Mouse (Mus musculus) telencephalon, adult 2 months (tissue): ENCODE data around the gene Klhl11.

Experiments used
- DNase-seq: peaks from one replicate; pipeline ENCODE4 v3.0.0-alpha.2; 2011; ENCODE audit warnings: low read depth, low spot score

The Klhl11 gene

DNA sequence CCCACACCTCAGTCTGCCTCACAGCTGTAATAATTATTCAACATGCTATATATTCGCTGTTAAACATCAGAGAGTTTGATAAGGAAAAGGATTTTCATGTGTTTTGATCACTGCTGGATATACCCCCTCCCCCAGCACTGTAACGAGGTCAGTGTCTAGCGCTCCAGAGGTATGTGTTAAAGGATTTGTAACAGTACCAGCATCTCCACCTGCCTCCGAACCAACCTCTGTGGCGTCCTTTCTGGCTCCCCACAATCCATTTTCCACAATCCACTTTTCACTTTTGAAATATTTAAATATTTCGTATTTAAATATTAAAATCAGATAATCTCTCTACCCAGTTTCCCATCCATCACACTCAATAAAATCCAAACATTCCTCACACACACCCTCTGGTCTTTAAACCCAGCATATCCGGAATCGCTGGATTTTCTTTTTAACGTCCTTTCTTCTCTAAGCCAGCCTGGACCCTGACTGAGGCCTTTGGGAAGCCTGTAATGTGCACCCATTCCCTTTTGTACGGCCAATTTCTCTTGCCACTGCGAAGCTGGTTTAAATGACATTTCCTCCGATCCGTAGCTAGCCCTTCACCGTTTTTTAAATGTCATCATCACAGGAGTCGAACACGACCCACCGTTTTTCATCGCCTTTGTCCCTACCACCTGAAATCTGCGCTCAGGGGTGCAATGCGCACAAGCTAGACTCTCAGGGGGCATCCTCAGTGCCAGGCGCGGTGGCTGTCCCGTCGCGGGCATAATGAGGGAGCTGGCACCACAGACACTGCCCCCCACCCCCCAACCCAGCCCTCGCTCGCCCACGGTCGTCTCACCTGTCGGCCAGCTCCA is 967 bp downstream of the Klhl11 start:
- no peak for DNase-seq

DNA sequence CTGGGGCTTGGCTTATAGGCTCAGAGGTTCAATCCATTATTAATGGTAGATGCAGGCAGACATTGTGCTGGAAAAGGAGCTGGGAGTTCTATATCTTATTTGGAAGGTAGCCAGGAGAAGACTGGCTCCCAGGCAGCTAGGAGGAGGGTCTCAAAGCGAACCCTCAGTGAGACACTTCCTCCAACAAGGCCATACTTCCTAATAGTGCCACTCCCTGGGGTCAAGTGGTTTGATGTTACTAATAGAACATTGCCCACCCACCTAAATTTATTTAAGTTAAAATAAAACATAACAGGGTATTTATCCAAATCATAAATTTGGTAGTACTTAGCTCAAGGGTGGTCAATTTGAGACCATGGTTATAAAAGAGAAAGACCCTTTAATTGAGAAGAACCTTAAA is 6.7 kb downstream of the Klhl11 start:
- DNase-seq = no peak

DNA sequence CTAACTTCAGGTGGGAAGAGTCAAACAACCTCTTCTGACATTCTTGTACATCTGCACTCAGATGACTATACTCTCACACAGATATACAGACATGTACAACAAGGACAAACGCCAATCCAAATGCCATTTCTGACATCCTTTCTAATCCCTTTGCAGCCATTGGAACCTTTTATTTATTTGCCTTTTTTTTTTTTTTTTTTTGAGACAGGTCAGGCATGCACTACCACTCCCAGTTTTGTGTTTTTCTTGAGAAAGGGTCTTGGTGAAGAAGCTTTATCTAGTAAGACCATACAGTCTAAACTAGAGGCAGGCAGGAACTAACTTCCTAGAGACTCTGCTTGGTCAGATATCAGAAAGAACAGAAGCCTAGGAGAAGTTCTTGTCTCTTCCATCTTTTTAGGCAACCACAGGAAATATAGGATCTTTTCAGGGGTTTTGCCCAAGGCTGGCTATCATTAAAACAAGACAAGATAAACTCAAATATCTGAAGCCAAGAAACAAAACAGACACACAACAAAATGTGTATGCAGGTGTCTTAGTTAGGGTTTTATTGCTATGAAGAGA is 7.2 kb downstream of the Klhl11 start:
- DNase-seq = no peak

DNA sequence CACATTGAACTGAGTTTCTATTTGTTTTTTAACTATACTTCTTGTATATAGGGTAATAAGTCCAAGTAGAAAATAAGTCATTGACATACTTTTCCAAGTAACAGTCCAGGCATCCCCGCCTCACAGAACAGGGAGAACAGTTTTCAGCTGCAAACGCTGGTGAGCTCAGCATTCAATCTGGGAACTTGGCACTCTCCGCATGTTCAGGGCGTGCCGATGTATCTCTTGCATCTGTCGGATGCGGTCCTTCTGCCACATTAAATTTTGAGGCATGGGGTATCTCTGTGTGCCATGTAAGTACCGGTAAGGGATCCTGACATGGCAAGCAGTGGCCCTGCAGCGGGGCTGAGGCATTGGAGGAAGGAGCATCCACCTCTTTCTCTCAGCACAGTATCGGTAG is 9.8 kb downstream of the Klhl11 start:
- DNase-seq = no peak

DNA sequence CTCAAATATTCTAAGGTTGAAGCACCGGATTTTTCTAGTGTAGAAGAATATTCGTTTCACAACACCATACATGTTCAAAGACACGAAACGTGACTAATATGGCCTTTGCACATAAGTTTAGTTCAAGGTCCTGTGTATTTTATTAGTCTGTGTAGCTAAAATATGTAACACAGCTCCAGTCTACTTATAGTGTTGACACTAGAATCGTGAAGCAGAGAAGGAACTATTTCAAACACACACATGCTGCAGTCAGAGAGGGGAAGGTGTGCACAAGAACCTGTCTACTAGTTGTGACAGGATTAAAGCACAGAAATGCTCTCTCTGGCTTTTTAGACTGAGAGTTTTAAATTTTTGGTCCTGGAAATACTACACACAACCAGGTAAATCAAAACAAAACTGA is 14.8 kb downstream of the Klhl11 start:
- DNase-seq = no peak

DNA sequence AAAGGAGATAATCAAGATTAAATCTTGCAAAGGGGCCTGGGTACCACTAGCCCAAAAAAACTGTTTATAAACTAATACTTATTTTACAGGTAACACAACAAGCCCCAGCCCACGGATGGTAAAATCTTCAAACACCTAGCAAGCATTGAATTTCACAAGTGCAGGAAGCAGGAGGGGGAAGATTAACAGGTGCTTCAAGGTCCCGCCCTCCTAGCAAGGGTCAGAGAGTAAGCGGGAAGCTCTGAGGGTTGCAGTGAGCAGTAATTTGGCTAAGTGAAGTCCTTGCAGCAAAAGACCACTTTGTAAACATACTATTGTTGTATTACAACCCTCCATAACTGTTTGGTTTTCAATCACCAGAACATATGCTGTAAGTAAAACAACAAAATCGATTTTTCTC is 15.3 kb downstream of the Klhl11 start:
- DNase-seq = no peak

DNA sequence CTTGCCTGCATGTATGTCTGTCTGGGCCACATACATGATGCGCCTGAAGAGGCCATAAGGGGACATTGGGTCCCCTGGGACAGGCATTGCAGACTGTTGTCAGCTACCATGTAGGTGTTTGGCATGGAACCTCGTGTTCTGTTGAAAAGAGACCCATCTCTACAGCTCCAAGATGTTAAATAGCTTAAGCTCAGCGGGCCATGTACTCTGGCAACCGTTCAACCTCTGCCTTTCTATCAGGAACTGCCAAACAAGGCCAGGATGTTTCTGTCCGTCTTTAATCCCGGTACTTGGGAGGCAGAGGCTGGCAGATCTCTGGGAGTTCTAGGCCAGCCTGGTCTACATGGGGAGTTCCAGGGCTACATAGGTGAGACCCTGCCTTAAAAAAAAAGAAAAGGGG is 29.9 kb downstream of the Klhl11 start:
- no peak for DNase-seq

DNA sequence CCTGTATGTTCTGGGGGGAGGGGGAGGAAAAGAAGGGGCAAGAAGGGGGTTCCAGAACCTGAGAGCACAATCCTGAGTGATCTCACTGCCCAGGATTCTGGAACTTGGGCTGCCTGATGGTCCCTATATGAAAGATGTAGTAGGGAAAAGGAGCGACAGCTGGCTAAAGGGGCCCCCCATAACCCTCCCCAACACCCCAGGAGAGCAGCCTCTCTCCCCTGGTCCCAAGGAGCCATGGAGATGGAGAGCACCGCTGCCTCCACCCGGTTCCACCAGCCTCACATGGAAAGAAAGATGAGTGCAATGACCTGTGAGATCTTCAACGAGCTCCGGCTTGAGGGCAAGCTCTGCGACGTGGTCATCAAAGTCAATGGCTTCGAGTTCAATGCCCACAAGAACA is 30.7 kb downstream of the Klhl11 start, which contains the start of the genes Nt5c3b and Klhl10:
TSS of gene Nt5c3b (minus strand) at position 12 of the 400 bp plus-strand sequence.
TSS of gene Klhl10 (plus strand) at position 121 of the 400 bp plus-strand sequence.
- no peak for DNase-seq

DNA sequence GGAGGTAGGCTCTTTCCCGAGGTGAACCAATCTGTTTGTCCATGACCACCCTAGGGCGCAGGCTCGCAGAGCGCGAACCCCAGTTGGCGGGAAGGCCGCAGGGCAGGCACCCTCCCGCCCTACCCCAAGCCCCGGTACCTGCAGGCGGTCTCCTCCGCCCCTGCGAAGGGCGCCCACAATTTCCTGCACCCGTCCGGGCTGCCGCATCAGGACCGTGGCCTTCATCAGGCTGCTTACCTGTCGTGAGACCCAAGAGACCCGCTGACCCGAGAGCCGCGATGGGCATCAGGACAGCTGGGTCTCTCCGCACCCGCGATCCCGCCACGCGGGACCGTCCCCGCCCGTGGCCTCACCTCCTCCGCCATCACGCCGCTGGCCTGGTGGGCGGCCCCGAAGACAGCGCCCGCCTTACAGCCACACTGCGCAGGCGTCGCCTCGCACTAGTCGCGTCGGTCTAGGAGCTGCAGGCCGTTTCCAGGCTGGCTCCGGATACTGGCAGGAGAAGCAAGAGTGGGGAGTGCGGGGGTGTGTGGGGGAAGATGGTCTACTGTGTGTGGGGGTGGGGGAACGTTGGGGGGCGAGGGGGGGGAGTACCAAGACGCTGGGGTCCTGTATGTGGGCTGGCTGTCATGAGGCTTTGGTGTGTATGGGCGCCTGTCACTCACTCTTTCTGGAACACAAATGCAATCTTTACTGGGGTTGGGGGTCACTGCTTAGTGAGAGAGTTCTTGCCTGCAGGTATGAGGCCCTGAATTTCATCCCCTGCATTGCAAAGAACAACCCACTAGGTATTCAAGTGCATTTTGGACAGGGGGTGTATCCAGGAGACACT is 31.6 kb downstream of the Klhl11 start:
- peak; percentile 67 for DNase-seq

DNA sequence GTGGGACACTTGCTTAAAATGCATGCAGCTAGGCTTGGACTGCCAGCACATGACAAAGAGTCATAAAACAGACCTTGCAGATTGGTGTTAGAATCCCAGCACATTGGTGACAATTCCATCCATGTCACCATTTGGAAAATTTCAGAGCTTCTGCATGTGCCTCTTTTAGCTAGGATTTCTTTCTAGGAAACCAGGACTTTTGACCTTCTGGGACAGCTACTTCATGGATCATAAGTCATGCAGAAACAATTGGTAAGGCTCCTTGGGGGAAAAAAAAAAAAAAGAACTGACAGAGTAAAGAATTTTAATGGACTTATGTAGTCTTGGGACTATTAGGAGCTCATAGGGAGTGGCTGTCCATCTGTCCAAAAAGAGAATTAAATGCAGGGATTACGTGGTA is 34.6 kb downstream of the Klhl11 start:
- DNase-seq = no peak

DNA sequence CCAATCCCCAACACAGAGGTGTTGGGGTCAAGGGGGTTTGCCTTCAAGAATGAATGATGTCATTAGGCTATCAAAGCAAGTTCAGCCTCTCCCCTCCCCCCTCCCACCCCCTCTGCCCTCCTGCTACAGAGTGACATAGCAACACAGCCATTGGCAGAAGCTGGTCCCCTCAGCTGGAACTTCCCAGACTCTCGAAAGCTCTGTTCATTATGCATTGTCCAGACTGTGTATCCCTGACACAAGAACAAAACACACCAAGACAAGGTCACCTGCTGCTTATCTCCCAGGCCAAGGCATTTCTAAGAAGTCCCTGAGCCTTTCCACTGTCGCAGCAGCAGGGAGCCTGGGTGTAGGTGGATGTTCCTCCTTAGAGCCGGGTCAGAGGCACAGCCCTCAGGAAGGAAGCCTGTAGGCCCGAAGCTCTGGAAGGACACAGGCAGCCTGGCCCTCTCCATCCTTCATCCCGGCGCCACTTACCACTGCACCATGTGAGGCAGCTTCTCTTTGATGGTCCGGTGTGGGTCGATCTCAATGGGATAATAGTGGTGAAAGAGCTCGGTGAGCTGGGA is 36.8 kb downstream of the Klhl11 start:
- DNase-seq = no peak

DNA sequence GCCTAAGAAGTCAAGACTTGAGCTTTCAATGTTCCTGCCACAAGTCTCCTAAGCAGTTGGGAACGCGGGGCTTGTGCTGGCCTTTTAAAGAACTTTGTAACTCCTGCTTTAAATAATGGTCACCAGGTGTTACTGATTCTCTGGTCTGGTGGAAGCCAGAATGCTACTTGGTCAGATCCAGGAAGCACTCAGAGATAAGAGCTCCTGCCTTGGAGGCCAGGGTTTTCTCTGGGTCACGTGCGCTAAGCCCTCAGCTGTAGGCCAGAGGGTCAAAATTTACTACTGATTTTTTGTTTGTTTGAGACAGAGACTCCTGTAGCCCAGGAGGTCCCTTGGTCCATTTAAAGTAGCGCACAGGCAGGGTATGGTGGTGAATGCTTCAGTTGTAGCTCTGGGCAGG is 40.5 kb downstream of the Klhl11 start:
- DNase-seq = no peak

DNA sequence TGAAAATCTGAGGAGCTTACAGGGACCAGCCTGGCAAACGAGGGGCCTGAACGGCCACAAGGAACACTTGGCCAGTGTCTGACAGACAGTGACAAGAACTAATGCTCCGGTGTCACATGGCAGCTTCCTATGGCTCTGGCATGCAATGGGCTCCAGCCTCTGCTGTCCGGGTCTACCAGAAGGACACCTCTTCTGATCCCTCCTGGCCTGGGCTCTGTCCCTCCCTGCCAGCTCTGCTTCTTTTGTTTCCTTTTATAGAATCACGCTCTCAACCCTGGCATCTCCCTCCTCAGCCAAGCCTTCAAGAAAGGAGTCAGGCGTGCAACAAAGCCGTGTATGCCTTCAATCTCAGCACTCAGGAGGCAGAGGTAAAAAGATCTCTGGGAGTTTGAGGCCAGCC is 42.5 kb downstream of the Klhl11 start:
- no peak for DNase-seq

DNA sequence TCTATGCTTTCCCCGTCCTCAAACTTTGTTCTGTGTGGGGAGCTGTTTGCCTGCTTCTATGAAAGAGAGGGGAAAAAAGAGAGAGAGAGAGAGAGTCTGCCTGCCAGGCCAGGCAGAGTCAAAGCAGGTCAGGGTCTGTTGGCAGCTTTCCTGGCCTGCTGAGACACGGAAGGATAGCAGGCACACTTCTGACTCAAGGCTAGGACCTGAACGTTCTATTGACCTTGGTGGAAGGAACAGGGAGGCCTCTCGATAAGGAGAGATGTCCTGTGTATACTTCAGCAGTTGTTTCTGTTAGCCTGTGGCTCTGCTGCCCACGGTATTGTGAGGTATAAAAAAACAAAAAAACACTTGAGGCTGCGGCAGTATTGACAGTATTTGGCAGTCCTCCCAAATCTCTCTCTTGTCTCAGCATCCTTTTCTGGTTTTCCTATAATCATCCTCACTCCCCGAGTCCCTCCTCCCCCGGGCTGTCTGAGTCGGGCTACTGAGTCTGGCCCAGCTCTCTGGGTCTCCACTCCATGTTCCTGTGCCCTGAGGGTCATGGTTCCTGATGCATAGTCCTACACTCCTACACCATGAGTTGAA is 43.8 kb downstream of the Klhl11 start:
- DNase-seq = no peak

DNA sequence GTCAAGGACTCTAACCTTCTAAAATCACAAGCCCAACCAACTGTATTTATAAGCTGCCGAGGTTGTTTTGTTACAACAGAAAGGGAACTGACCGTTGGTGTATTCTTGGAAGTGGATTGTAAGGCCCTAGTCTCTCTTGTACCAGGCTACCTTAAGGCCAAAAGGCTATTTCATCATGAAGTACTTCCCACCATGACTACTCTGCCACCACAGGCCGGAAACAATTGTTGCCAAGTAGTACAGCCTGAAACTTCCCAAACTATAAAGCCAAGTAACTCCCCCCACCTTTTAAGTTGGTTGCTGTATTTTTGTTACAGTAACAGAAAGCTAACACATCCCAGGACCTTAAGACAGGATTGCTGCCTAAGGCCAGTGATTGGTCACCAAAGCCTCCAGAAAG is 45.7 kb downstream of the Klhl11 start:
- DNase-seq = no peak

DNA sequence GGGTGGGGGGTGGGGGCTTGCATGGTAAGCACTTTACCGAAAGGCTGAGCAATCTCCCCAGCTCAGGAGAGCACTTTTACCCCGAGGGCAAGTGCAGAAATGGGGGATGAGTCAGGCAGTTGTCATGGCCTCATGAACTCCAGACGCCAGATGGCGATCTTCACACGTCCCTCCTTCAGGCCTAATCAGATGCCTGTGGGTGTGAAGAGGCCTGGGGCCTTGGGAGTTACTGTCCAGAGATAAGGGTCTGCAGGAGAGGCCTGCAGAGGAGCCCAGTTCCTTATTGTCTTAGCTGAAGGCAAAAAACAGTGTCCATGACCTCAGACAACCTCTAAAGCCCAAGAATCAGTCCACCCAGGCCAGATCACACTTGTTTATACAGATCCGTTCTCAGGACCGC is 46.7 kb downstream of the Klhl11 start:
- DNase-seq = no peak

DNA sequence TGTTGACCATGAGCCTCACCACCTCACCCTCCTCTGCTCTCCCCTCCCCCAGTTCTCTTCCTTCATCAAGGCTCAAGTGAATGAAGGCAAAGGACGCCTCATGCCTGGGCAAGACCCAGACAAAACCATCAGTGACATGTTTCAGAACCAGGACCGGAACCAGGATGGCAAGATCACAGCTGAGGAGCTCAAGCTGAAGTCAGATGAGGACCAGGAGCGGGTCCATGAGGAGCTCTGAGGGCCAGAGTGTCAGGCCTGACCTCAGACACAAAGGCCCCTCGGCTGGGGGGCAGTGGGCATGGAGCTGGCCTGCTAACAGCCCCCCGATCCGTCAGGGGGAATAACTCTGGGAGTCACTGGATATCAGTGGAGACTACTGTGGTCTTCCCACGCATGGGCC is 48.7 kb downstream of the Klhl11 start:
- DNase-seq = no peak

DNA sequence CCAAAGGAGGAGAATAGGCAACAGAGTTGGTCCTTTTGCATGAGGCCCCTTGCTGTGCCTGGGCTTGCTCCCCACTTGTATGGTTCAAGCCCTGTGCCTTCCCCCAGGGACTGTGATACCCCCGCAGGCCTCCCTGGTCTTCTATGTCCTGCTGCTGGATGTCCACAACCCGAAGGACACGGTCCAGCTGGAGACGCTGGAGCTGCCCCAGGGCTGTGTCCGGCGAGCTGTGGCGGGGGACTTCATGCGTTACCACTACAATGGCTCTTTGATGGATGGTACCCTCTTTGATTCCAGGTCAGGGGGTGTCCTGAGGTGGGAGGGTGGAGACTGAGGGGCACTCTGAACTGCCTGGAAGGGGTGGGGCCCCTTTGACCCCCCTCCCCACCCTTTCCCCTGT is 51.0 kb downstream of the Klhl11 start:
- no peak for DNase-seq

DNA sequence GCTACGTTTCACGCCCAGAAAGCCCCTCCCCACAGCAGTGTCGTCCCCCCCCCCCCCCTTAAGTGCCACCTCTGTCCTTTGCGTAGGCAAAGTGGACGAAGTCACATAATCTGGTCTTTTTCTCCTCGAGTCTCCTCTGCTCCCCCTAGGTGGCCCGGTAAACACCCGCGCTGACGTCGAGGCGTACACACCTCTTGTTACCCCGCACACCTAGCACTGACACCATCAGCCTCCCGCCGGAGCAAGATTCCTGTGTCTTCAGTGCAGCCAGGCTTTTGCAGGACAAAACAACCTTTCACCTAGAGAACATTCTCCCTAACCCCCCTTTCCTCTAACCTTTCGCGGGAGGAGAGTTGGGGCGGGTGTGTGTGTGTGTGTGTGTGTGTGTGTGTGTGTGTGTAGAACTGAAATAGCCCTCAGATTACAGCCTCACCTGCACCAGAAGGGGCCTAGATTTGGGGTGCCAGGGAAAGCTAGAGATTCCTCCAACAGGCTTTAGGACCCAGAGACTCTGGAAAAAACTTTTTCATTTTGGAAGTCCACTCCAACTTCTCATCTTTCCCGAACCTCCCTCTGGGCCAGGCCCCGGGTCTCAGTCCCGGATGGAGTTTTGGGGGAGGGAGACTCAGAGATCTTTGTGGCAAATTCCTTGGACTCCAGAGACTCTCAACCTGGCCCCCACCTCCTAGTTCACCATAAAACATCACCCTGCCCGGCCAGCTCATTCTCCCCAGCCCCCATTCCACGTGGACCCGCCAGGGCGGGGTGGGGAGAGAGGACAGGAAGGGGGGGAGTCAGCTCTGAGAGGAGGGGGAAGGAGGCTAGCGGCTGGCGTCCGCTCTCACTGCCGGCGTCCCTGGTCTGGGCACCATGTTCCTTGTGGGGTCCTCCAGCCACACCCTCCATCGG is 57.4 kb downstream of the Klhl11 start, which contains the start of gene Fkbp10:
TSS of gene Fkbp10 (plus strand) at position 784 of the 909 bp plus-strand sequence.
- DNase-seq = no peak
